Mouse (Mus musculus) hindbrain, embryonic 10.5 days (tissue): ENCODE measurements around the gene St5. TPM values are rescaled to one million over a fixed set of nuclear protein-coding genes. Genes with fewer than 3 reads are reported as not detected.

Source experiments
- DNase-seq: peaks from one replicate; pipeline ENCODE4 v3.0.0-alpha.2; 2017; ENCODE audit warnings: low spot score
- H3K27ac ChIP-seq: fragments of 300-500 bp; sonication (generic); 2 replicates; pipeline ENCODE4 v1.5.1; 2016; ENCODE audit warnings: mild to moderate bottlenecking, moderate library complexity
- H3K27me3 ChIP-seq: fragments of 300-500 bp; sonication (generic); 2 replicates; pipeline ENCODE4 v1.6.1; 2016; ENCODE audit warnings: mild to moderate bottlenecking; ENCODE audit not compliant: poor library complexity, insufficient read depth, severe bottlenecking
- H3K36me3 ChIP-seq: fragments of 300-500 bp; sonication (generic); 2 replicates; pipeline ENCODE4 v1.6.1; 2016; ENCODE audit warnings: mild to moderate bottlenecking, moderate library complexity
- H3K4me1 ChIP-seq: fragments of 300-500 bp; sonication (generic); replicated peaks from 2 replicates; pipeline ENCODE4 v1.6.1; 2016; ENCODE audit warnings: mild to moderate bottlenecking
- H3K4me3 ChIP-seq: fragments of 300-500 bp; sonication (generic); 2 replicates; pipeline ENCODE4 v1.5.1; 2016; ENCODE audit warnings: mild to moderate bottlenecking, moderate library complexity
- H3K9me3 ChIP-seq: fragments of 300-500 bp; sonication (generic); 2 replicates; pipeline ENCODE4 v1.6.1; 2016; ENCODE audit warnings: mild to moderate bottlenecking, moderate library complexity
- WGBS: fragments of 180-500 bp; shearing (Covaris S2); methylation state at CpG from one replicate; pipeline ENCODE4 v1.1.7; 2016; 5-methylcytosine and 5-hydroxymethylcytosine counted together
- polyA plus RNA-seq: library from polyadenylated mRNA; unstranded; fragments of >200 nt; fragmentation: Nextera tagmentation; extraction: Ambion mirVana; gene quantifications from 2 replicates; pipeline ENCODE4 v1.2.1, GENCODE M21; 2016

St5 gene
- polyA plus RNA-seq, 1 experiment from 2014 or later: 44.3 TPM

DNA sequence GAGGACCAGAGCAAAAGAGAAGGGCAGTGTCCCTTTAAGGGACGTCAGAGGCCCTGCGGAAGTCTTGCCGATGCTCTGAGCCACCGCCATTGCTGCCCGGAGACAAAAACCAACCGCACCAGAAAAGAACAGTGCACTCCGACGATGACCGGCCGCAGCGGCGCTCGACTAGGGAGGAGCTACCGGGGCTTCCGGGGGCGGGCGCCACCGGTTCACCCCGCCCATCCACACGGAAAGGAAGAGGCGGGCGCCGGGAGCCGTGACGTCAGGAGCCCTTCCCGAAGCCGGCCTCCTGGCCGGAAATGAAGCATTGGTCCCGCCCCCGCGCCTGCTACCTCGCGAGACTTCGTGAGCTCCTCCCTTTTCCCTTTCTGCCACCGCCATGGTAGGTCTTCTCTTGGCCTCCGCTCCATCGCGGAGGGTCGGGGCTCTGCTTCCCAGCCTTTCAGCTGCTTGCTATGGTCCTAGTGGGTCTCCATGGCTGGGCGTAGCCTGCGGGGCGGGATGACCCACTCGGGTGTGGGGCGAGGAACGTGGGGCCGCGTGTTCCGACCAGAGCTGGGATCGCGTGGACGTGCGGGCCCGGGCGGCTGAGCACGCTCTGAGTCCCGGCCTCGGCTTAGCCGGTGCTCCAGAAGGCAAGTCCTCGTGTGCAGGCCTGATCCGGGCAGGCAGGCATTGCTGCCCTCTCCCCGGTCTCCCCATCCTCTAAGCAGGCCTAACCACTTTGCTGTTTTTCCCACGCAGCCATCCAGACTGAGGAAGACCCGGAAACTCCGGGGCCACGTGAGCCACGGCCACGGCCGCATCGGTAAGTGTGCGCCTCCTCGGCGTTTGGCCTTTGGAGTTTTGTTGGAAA, 184.3 kb downstream of the St5 start, which contains the start of gene Rpl27a:
Gene Rpl27a, plus strand, starts transcription at position 310 of the 859 bp plus-strand sequence.
- WGBS: under 1% methylated on average over 72 of the region's 72 CpGs
- DNase-seq: peak; percentile 99
- Histone ChIP-seq H3K4me1 (peaks cover 29% of the 10 kb centered on the region), H3K9me3 (no peaks in the 10 kb centered on the region), H3K27me3 (no peaks in the 10 kb centered on the region), H3K4me3 (peak within 1 kb of the TSS; percentile 74), H3K27ac (peak within 1 kb of the TSS; percentile 95), H3K36me3 (peaks cover 44% of the 10 kb centered on the region)

DNA sequence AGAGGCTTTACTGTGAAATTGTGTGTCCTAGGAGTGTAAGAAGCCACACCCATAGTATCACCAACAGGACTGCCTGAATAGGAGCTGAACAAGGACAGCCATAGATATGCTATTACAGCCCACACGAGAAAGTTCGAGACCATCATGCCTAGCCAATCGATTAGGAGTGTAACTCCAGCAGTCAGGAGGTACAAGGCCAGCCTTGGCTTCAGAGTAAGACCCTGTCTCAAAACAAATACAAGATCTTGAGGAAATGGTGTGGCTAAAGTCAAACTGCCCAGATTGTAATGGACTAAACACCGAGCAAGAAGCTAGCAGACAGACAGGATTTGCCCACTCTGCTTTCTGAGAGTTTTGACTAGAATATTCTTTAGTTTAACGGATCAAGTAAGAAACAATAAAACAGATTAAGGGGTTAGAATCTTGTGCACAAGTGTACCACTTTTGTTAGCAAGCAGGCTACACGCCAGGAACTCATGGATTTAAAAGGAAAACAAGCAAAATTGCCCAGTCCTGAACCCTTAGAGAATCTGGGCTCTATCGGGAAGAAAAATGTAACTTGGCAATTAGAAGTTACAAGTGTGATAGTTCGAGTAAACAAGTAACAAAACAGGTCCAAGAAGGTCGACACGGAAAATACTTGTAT, 185.2 kb downstream of the St5 start:
- WGBS: 29% methylated on average over 10 of the region's 10 CpGs
- Histone ChIP-seq H3K9me3 (no peaks in the 10 kb centered on the region), H3K27me3 (no peaks in the 10 kb centered on the region), H3K4me1 (peaks cover 29% of the 10 kb centered on the region), H3K27ac (peak overlapping the region; percentile 95), H3K36me3 (peaks cover 35% of the 10 kb centered on the region), H3K4me3 (peak overlapping the region; percentile 74)
- no peak for DNase-seq

DNA sequence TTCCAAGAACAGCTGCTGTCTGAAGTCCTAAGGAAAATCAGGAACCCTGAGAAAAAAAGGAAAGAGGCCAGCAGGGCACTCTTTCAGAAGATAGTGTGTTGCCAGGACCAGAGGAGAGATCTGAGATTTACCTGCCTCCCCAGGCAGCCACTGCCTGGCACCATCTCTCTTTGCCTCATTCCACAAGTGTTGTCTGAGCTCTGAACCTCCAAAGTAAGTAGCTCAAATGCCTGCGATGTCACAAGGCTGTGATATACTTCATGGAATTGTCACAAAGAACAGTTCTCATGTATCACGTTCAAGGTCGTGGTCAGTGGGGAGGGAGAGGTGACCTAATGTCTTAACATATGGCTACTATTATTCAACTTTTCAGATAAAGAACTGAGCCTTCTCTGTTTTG, 186.9 kb downstream of the St5 start:
- peaks cover 18% of the 10 kb centered on the region for H3K36me3 ChIP-seq
- WGBS: 83% methylated on average over 3 of the region's 3 CpGs
- H3K4me3 ChIP-seq: no peak overlapping the region
- no peaks in the 10 kb centered on the region for H3K9me3 ChIP-seq
- no peaks in the 10 kb centered on the region for H3K27me3 ChIP-seq
- peaks cover 26% of the 10 kb centered on the region for H3K4me1 ChIP-seq
- DNase-seq: no peak
- H3K27ac ChIP-seq: no peak overlapping the region

GRCm38 (mm10) chr7:109511838-109512237, 191.6 kb downstream of the St5 start:
- Histone ChIP-seq H3K4me3 (no peak overlapping the region), H3K27ac (no peak overlapping the region), H3K27me3 (no peaks in the 10 kb centered on the region), H3K4me1 (peaks cover 10% of the 10 kb centered on the region), H3K36me3 (no peaks in the 10 kb centered on the region), H3K9me3 (no peaks in the 10 kb centered on the region)
- WGBS: 86% methylated on average over 3 of the region's 3 CpGs
- DNase-seq: no peak

DNA sequence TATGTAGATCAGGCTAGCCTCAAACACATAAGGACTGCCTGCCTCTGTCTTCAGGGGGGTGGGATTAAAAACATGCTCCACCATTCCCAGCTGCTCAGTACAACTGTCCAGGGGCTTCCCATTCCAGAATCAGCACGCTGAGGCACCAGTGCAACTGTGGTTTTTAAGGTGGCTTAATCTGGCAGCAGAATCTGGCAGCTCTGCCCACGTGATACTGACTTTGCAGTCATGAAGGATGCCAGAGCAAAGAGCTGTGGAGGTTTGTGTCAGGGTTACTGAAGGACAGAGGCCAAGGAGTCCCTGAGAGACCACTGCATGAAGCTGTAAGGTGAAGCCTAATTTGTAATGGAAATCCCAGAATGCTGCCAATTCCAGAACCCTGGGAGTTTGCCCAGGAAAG, 192.6 kb downstream of the St5 start:
- no peaks in the 10 kb centered on the region for H3K9me3 ChIP-seq
- WGBS: 70% methylated on average over 2 of the region's 2 CpGs
- no peaks in the 10 kb centered on the region for H3K36me3 ChIP-seq
- H3K27me3 ChIP-seq: no peaks in the 10 kb centered on the region
- H3K4me1 ChIP-seq: peaks cover 13% of the 10 kb centered on the region
- no peak for DNase-seq
- no peak overlapping the region for H3K4me3 ChIP-seq
- H3K27ac ChIP-seq: no peak overlapping the region

GRCm38 (mm10) chr7:109508034-109508433, 195.4 kb downstream of the St5 start, which contains the start of gene Trim66:
Gene Trim66 (minus strand): TSS chr7:109508134.
- Histone ChIP-seq H3K4me3 (peak within 1 kb of the TSS; percentile 10; the same call in 1 of the 2 replicates), H3K27ac (peak within 1 kb of the TSS; percentile 45; the same call in 1 of the 2 replicates)
- WGBS: 82% methylated on average over 4 of the region's 4 CpGs

DNA sequence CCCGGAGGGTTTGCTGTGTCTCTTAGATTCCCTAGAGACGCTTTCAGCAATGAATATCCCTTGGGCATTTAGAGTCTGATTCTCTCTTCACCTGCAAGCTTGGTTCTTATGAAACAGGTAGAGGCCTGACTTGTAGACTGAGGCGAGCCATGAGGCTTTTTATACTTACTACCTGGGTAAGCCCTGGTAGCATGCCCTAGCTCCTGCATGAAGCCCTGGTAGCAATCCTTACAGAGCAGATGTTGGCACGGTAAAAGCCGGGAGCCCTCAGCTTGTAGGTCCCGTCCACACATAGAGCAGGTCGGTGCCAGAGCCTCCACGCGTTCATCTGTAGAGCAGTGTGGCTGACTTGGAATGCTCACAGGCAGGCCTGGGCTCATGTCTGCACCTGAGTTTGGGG, 195.8 kb downstream of the St5 start:
- H3K27ac ChIP-seq: peak overlapping the region; percentile 45; the same call in 1 of the 2 replicates
- 42% methylated on average over 9 of the region's 9 CpGs for WGBS
- peak; percentile 8 for DNase-seq
- no peaks in the 10 kb centered on the region for H3K27me3 ChIP-seq
- H3K4me1 ChIP-seq: peaks cover 13% of the 10 kb centered on the region
- H3K4me3 ChIP-seq: peak overlapping the region; percentile 10; the same call in 1 of the 2 replicates
- H3K36me3 ChIP-seq: no peaks in the 10 kb centered on the region
- H3K9me3 ChIP-seq: no peaks in the 10 kb centered on the region

More at GRCm38 (mm10) chr7:109508034-109508433, 195.4 kb downstream of the St5 start, which contains the start of gene Trim66:
- H3K36me3 ChIP-seq: no peaks in the 10 kb centered on the region
- H3K27me3 ChIP-seq: no peaks in the 10 kb centered on the region
- no peaks in the 10 kb centered on the region for H3K9me3 ChIP-seq
- no peak for DNase-seq
- H3K4me1 ChIP-seq: peaks cover 13% of the 10 kb centered on the region

- Histone ChIP-seq H3K4me1 (peaks cover 13% of the 10 kb centered on the region), H3K9me3 (no peaks in the 10 kb centered on the region), H3K27ac (peak overlapping the region; percentile 45; the same call in 1 of the 2 replicates), H3K4me3 (peak overlapping the region; percentile 10; the same call in 1 of the 2 replicates), H3K36me3 (no peaks in the 10 kb centered on the region), H3K27me3 (no peaks in the 10 kb centered on the region)
- DNase-seq: peak; percentile 34
- WGBS: 2% methylated on average over 8 of the region's 8 CpGs
Measured at GRCm38 (mm10) chr7:109507119-109507518, 196.3 kb downstream of the St5 start.

GRCm38 (mm10) chr7:109497507-109497906, 205.9 kb downstream of the St5 start:
- H3K27me3 ChIP-seq: peaks cover 18% of the 10 kb centered on the region
- DNase-seq: no peak
- no peaks in the 10 kb centered on the region for H3K36me3 ChIP-seq
- whole genome bisulfite sequencing: 66% methylated on average over 4 of the region's 4 CpGs
- H3K4me3 ChIP-seq: no peak overlapping the region
- peaks cover 16% of the 10 kb centered on the region for H3K4me1 ChIP-seq
- H3K27ac ChIP-seq: no peak overlapping the region
- H3K9me3 ChIP-seq: no peaks in the 10 kb centered on the region

DNA sequence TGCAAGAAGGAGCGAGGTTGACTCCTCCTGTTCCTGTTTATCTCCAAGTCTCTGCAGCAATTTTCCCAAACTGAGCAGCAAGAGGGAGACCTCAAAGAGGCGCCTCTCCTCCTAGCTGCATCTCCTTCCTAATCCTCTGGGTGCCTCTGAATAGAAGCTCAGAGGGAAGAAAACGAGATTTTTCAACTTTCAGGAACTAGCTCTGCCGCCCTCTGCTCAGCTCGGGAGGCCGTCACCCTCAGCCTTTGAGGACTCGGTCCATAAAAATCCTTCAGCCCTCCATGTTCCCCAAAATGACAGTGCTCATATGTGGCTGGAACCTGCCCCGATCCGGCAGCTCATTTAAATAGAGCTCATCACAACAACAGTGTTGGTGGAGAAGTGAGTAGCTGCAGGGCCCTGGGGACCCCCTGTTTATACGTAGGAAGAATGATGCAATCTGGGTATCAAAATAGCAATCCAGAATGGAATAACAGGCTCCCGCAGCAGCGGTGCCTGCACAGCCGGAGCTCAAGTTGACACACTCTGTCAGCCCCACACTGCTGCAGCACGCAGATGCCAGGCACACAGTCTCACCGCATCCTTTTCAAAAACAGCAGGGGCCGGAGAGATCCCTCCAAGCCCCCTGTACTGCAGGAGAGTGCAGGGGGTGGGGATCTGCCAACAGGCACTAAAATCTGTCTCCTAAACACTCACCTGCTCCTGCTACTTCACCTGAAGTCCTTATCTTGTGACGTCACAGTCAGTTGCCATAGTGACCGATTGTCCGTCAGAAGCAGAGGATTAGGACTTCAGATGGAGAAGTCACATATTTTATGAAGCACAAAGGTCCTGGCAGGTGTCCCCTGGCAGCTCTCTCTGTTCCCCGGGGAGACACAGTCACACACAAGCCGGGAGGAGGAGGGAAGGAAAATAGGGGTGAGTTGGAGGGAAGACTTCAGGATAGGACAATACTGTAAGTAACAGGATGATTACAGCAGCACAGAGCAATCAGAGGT, 209.8 kb downstream of the St5 start:
- DNase-seq: peak; percentile 11
- no peaks in the 10 kb centered on the region for H3K36me3 ChIP-seq
- peak overlapping the region; percentile 38 for H3K4me3 ChIP-seq
- H3K4me1 ChIP-seq: peaks cover 16% of the 10 kb centered on the region
- H3K27ac ChIP-seq: 0 out of 2 replicates have a peak overlapping the region, but pooled peaks have one; percentile 14
- H3K9me3 ChIP-seq: no peaks in the 10 kb centered on the region
- H3K27me3 ChIP-seq: peaks cover 25% of the 10 kb centered on the region
- WGBS: 10% methylated on average over 21 of the region's 21 CpGs

DNA sequence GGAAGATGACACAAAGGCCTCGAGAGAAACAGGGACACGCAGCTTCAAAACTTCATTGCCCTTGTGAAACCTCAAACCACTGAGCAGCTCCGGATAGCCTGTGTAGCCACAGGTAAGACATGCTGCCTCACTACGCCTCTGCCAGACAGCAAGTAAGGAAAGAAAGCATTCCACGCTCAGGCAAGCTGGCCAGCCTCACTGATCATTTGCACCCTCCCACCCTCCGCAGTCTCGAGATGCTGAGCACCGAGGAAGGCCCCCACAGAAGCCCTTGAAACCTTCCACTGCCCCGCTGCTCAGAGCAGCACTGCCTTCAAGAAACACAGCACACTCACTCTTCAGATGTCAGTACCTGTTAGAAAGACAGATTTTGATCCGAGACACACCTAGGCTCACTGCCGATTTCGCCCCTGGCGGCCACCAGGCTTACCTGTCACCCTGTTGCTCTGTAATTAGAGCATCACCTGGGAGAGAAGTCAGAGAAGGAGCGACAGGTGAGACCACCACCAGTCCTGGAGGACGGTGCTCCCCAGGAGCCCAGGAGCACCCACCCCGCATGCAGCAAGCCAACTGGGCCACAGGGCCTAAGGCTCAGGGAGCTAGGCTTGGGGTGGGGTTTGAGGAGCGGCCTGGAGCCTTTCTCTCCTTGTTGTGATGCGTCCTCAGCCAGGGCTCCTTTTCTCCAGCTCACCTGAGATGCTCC, 210.6 kb downstream of the St5 start:
- Histone ChIP-seq H3K4me1 (peaks cover 16% of the 10 kb centered on the region), H3K27ac (no peak overlapping the region), H3K4me3 (peak overlapping the region; percentile 38; the same call in 1 of the 2 replicates), H3K36me3 (no peaks in the 10 kb centered on the region), H3K9me3 (no peaks in the 10 kb centered on the region), H3K27me3 (peaks cover 25% of the 10 kb centered on the region)
- WGBS: 54% methylated on average over 18 of the region's 18 CpGs
- DNase-seq: no peak
